Mouse (Mus musculus): ENCODE results near the gene Arhgef7. TPM values are rescaled to one million over a fixed set of nuclear protein-coding genes. Genes with fewer than 3 reads are reported as not detected.
A peak's percentile ranks its signal among the peaks of the same experiment; 100 is the strongest.

The Arhgef7 gene
- polyA plus RNA-seq, 1 experiment = 353 TPM

DNA sequence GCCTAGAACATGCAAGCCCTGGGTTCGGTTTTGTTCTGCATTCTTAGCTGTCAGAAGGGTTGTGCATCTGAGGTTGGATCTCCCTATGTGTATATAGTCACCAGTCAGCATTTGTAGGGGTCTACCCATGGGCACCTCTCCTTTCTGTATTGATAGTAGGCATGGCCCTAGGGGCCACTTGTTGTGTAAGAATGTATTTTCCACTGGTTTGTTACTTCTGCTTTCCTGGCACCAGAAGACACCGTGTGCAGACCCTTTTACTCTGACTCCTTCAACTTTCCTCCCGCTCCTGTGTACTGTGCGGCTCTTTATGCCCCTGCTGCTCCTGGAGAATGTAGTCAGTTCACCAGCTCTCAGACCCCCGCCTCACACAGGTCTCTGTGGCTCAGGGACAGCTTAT lies 80.5 kb downstream of the Arhgef7 start:
- TF ChIP-seq POLR2A (IDR thresholded peaks at IDR 0.05; ENCODE audit: insufficient read depth, low read depth, low read length) (no peak), CTCF (IDR thresholded peaks at IDR 0.05; ENCODE audit: insufficient read depth, low read depth, low read length) (no peak)
- Histone ChIP-seq H3K4me1 (ENCODE audit: control insufficient read depth, insufficient read depth, low read length) (peaks cover 15% of the 10 kb centered on the region), H3K4me3 (ENCODE audit: insufficient read depth, low read depth, low read length) (no peak overlapping the region), H3K27ac (ENCODE audit: insufficient read depth, low read depth, low read length) (no peak overlapping the region)
- 75% methylated on average over 5 of the region's 5 CpGs for WGBS

DNA sequence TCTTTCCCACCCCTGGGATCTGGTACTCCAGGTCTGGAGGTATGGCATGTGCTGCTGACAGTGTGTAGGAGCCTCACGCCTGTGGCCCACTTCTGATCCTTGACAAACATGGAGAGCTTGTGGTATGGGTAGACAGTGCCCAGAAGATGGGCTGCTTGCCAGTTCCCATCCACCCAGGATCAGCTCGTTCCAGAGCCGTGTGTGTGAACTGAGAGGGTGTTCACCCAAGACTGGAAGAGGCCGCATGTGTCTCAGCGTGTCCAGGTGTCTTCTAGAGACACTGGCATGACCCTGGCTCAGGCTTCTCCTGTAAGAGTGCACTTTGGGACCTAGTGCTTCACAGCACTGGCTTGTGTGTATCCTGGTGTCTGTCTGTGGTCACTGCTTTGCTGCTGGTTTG lies 82.9 kb downstream of the Arhgef7 start:
- WGBS = 70% methylated on average over 5 of the region's 5 CpGs
- H3K4me3 ChIP-seq (ENCODE audit: insufficient read depth, low read depth, low read length) = no peak overlapping the region
- no peak overlapping the region for H3K27ac ChIP-seq (ENCODE audit: insufficient read depth, low read depth, low read length)
- TF ChIP-seq POLR2A (IDR thresholded peaks at IDR 0.05; ENCODE audit: insufficient read depth, low read depth, low read length) (no peak), CTCF (IDR thresholded peaks at IDR 0.05; ENCODE audit: insufficient read depth, low read depth, low read length) (no peak)
- H3K4me1 ChIP-seq (ENCODE audit: control insufficient read depth, insufficient read depth, low read length) = peaks cover 15% of the 10 kb centered on the region

DNA sequence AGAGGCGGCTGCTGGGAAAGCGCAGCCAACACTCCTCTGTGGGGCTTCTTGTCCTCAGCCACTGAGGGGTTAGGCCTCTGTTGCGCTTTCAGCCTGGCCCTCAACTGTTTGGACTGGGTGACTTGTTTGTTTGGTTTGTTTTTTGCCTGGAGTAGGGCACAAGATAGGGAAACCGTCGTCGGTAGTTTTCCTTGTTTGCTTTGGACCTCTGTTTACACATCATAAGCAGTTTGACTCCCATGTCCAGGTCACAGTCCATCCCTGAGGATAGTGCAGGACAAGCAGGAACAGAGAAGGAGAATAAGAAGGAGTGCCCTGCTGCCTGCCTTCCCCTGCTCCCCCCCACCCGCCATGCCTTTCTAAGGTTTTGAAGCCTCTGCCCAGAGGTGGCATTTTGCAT lies 86.3 kb downstream of the Arhgef7 start:
- 87% methylated on average over 7 of the region's 7 CpGs for WGBS
- TF ChIP-seq POLR2A (IDR thresholded peaks at IDR 0.05; ENCODE audit: insufficient read depth, low read depth, low read length) (no peak), CTCF (IDR thresholded peaks at IDR 0.05; ENCODE audit: insufficient read depth, low read depth, low read length) (no peak)
- no peak overlapping the region for H3K4me3 ChIP-seq (ENCODE audit: insufficient read depth, low read depth, low read length)
- H3K4me1 ChIP-seq (ENCODE audit: control insufficient read depth, insufficient read depth, low read length) = no peaks in the 10 kb centered on the region
- H3K27ac ChIP-seq (ENCODE audit: insufficient read depth, low read depth, low read length) = no peak overlapping the region

DNA sequence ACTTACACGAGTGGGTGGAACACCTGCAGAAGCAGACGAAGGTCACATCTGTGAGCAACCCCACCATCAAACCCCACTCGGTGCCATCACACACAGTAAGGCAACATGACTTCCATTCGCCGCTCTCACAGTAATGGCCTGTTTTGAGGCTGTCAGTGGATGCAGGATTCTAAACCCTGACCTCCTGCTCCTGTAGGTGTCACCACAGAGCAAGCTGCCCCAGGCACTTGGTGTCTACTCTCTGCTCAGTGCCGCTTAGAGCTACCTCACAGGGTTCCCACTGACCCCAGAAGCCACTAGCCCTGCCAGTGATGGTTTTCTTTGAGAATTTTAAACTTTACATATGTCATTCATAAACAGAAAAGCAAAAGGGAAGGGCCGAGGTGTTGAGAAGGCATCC lies 87.7 kb downstream of the Arhgef7 start:
- H3K4me3 ChIP-seq (ENCODE audit: insufficient read depth, low read depth, low read length) = no peak overlapping the region
- WGBS = 67% methylated on average over 7 of the region's 7 CpGs
- peaks cover 10% of the 10 kb centered on the region for H3K4me1 ChIP-seq (ENCODE audit: control insufficient read depth, insufficient read depth, low read length)
- no peak overlapping the region for H3K27ac ChIP-seq (ENCODE audit: insufficient read depth, low read depth, low read length)
- TF ChIP-seq CTCF (IDR thresholded peaks at IDR 0.05; ENCODE audit: insufficient read depth, low read depth, low read length) = no peak
- no peak for TF ChIP-seq POLR2A (IDR thresholded peaks at IDR 0.05; ENCODE audit: insufficient read depth, low read depth, low read length)

DNA sequence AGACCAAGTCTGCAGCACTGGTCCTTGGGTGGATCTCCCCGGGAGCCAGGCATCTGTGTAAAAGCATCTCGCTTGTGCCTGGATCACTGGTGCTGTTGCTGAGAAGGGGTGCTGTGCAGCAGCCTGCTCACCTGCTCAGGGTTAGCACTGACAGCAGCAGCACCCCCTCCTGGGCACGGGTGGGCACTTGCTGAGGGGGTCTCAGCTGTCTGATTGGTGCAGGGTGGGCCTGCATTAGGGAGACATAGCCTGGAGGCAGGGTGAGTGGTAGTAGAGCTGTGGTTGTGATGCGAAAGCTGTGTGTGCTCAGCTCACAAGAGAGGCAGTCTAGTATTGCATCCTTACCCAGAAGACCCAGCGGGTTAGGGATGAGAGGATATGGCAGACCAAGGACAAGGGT lies 92.6 kb downstream of the Arhgef7 start:
- no peak overlapping the region for H3K4me3 ChIP-seq (ENCODE audit: insufficient read depth, low read depth, low read length)

DNA sequence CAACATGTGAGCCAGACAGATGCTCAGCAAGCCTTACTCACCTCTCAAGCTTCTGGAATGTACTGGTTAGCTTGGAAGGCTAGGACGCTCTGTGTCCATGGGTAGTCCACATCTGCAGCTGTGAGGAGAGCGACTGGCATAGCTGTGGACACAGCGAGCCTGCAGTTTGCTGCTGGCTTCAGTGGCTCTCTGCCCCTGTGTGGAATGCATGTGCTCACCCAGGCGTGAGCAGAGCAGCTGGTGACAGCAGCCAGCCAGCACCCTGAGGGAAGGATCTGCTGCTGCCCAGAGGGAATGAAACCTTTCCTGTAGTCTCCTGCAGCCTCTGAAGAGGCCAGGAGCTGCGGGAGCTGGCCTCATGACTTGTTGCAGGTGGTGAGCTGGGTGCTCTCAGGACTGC lies 93.0 kb downstream of the Arhgef7 start:
- TF ChIP-seq POLR2A (IDR thresholded peaks at IDR 0.05; ENCODE audit: insufficient read depth, low read depth, low read length) = no peak
- no peak for TF ChIP-seq CTCF (IDR thresholded peaks at IDR 0.05; ENCODE audit: insufficient read depth, low read depth, low read length)
- Histone ChIP-seq H3K27ac (ENCODE audit: insufficient read depth, low read depth, low read length) (no peak overlapping the region), H3K4me3 (ENCODE audit: insufficient read depth, low read depth, low read length) (no peak overlapping the region), H3K4me1 (ENCODE audit: control insufficient read depth, insufficient read depth, low read length) (peaks cover 23% of the 10 kb centered on the region)
- 75% methylated on average over 5 of the region's 5 CpGs for WGBS

More for the DNA sequence above, 92.6 kb downstream of the Arhgef7 start:
- WGBS = 84% methylated on average over 5 of the region's 5 CpGs
- TF ChIP-seq CTCF (IDR thresholded peaks at IDR 0.05; ENCODE audit: insufficient read depth, low read depth, low read length) = no peak
- TF ChIP-seq POLR2A (IDR thresholded peaks at IDR 0.05; ENCODE audit: insufficient read depth, low read depth, low read length) = no peak
- Histone ChIP-seq H3K27ac (ENCODE audit: insufficient read depth, low read depth, low read length) (0 out of 2 replicates have a peak overlapping the region, but pooled peaks have one; percentile 5), H3K4me1 (ENCODE audit: control insufficient read depth, insufficient read depth, low read length) (peaks cover 23% of the 10 kb centered on the region)

DNA sequence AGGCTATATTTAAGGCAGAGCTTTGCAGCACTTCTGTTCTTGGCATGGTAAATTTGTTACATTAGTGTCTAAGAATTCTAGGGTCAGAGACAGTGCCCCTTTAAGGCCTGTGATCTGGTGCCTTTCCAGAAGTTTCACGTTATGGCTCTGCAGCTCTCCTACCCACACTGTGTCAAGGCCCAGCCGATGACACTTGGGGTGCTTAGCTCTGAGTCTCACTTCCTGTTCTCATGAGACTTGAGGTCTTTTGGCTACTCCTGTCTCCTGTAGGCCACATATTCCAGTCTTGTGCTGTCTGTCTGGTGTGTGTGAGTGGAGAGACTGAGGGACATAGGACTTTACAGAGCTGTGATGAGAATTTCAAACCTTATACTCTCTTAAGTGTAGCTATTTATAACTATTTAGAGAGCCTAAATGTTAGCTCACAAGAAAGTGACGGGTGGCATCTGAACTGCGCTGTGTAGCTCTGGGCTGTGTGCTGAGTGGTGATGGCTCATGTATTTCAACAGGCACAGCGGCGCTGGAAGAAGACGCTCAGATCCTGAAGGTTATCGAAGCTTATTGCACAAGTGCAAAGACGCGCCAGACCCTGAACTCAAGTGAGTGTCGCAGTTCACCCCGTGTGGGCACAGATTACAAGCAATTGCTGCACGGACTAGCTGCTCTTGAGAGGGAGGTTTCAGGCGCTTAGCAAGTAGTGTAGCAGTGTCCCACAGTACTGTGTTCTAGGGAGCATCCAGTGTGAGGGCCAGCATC lies 94.1 kb downstream of the Arhgef7 start:
- peaks cover 26% of the 10 kb centered on the region for H3K4me1 ChIP-seq (ENCODE audit: control insufficient read depth, insufficient read depth, low read length)
- no peak overlapping the region for H3K4me3 ChIP-seq (ENCODE audit: insufficient read depth, low read depth, low read length)
- no peak overlapping the region for H3K27ac ChIP-seq (ENCODE audit: insufficient read depth, low read depth, low read length)
- TF ChIP-seq POLR2A (IDR thresholded peaks at IDR 0.05; ENCODE audit: insufficient read depth, low read depth, low read length) (no peak), CTCF (IDR thresholded peaks at IDR 0.05; ENCODE audit: insufficient read depth, low read depth, low read length) (no peak)
- WGBS = 76% methylated on average over 14 of the region's 14 CpGs

DNA sequence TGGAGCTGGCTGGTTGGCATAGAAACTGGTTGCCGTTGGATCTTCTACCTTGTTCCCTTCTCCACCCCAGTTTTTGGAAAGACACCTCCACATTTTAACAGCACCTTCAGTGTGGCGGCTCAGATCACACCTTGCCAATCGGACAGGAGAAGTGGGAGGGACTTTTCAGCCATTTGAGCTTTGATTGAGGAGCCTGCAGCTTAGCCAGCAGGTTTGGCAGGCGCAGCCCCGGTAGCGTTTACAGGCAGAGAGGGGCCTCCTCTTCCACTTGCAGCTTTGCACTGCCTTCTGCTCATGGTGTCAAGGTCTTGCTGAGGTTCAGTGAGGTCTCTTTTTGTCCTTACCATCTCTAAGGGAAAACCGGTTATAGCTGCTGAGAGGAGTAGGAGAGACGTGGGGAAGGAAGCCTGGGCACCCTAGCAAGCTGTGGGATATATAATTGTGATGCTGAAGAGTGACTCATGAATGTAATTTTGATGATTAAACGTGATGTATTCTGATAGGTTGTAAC lies 95.1 kb downstream of the Arhgef7 start:
- 58% methylated on average over 9 of the region's 9 CpGs for WGBS
- TF ChIP-seq CTCF (IDR thresholded peaks at IDR 0.05; ENCODE audit: insufficient read depth, low read depth, low read length) = no peak
- no peak for TF ChIP-seq POLR2A (IDR thresholded peaks at IDR 0.05; ENCODE audit: insufficient read depth, low read depth, low read length)
- Histone ChIP-seq H3K27ac (ENCODE audit: insufficient read depth, low read depth, low read length) (no peak overlapping the region), H3K4me1 (ENCODE audit: control insufficient read depth, insufficient read depth, low read length) (peaks cover 29% of the 10 kb centered on the region), H3K4me3 (ENCODE audit: insufficient read depth, low read depth, low read length) (no peak overlapping the region)

DNA sequence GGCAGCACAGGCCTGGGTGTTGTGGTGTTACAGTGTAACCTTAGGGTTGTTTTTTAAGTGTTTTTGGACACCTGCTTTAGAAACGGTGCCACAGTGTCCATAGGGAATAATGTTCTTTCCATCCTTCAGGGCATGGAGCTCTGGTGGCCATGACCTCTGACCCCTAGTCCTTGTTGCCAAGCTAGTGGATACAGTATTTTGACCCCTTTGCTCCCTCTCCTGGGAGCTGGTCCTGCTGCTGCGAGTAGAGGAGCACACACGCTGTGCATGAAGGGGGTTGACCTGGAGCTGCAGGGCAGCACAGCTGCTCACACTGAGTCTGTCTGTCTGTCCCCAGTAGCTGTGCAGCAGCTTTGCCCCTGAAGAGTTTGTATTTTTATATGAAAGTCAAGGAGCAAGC lies 98.2 kb downstream of the Arhgef7 start:
- Histone ChIP-seq H3K27ac (ENCODE audit: insufficient read depth, low read depth, low read length) (no peak overlapping the region), H3K4me3 (ENCODE audit: insufficient read depth, low read depth, low read length) (no peak overlapping the region), H3K4me1 (ENCODE audit: control insufficient read depth, insufficient read depth, low read length) (peaks cover 25% of the 10 kb centered on the region)
- WGBS = 73% methylated on average over 3 of the region's 3 CpGs
- TF ChIP-seq POLR2A (IDR thresholded peaks at IDR 0.05; ENCODE audit: insufficient read depth, low read depth, low read length) (no peak), CTCF (IDR thresholded peaks at IDR 0.05; ENCODE audit: insufficient read depth, low read depth, low read length) (no peak)

Measured in olfactory bulb, adult 2 months (tissue).